In genomic region chr11:3408997-3409732, GRCm38 (mm10) we compare ENCODE assay signal across 8 mouse cellular contexts. TPM values are rescaled to one million over a fixed set of nuclear protein-coding genes. Genes with fewer than 3 reads are reported as not detected.
DNase-seq lines count a peak whose midpoint lies in the region; ATAC-seq and TF ChIP-seq lines count a peak whose summit lies in the region.

Gene Limk2 (minus strand): TSS chr11:3409189.

- 0 out of 2 replicates have a peak, but pooled peaks cover 2% of the 10 kb centered on the region for H3K4me1 ChIP-seq in cortical plate, adult 2 months (ENCODE audit: control insufficient read depth, insufficient read depth, low read length)

- TF ChIP-seq POLR2A in cortical plate, adult 2 months (IDR thresholded peaks at IDR 0.05; ENCODE audit: extremely low read depth, insufficient read depth, low read length), result peak; percentile 17; the same call in 1 of the 2 replicates

- H3K4me3 ChIP-seq in cortical plate, adult 2 months (ENCODE audit: insufficient read depth, low read length), result peak within 1 kb of the TSS; percentile 67

- peak; percentile 53 for TF ChIP-seq CTCF in cortical plate, adult 2 months (IDR thresholded peaks at IDR 0.05; ENCODE audit: extremely low read depth, insufficient read depth, low read length)

- ATAC-seq in activated CD4-positive, CD25-positive, alpha-beta regulatory T cell, adult 4 months, result peak; percentile 90
- ATAC-seq in megakaryocyte progenitor cell, adult 5-6 weeks (replicated peaks; ENCODE audit: poor library complexity), result peak; percentile 96

- H3K27ac ChIP-seq in cortical plate, adult 2 months (ENCODE audit: insufficient read depth, low read length), result 0 out of 2 replicates have a peak within 1 kb of the TSS, but pooled peaks have one; percentile 9

- peak; percentile 93 for DNase-seq in gastrocnemius, postnatal 10 days
- peak; percentile 97 for DNase-seq in induced T-regulatory cell, adult 2 months (ENCODE audit: low read depth)
- peak; percentile 43 to 85 for DNase-seq in left cerebral cortex, adult 9 months (ENCODE audit: low spot score in 2 of 2)
- DNase-seq in right cerebral cortex, postnatal 14 days, result peak; percentile 86
- DNase-seq in urinary bladder, postnatal 36 days (ENCODE audit: low spot score in 2 of 2), result peak; percentile 91 to 92

RNA-seq across cellular contexts. Expression of gene Limk2, which starts in this region (rescaled TPM):
- polyA plus RNA-seq in activated CD4-positive, CD25-positive, alpha-beta regulatory T cell, adult 4 months (2017; shearing (Covaris generic)), result 10 to 100 TPM; 77.7 to 78.9 TPM
- 140 and 153 TPM in 2 replicates for polyA plus RNA-seq in cortical plate, adult 2 months (2012; rRNA removed)
- 10 to 100 TPM; 18.0 to 20.6 TPM for total RNA-seq in gastrocnemius, postnatal 10 days (2021)
- 16.9 and 17.0 TPM in 2 replicates for total RNA-seq in megakaryocyte progenitor cell, adult 5-6 weeks (2015)
- total RNA-seq in megakaryocyte progenitor cell, adult 5-6 weeks (2017), result 20.1 and 30.0 TPM in 2 replicates

Comparison
In these comparisons a context has a peak if more than half of its experiments do, and no peak if none do; other contexts are left out.
1. Peak in every context shown above with its lines: DNase-seq, ATAC-seq, H3K4me3 ChIP-seq and H3K27ac ChIP-seq.